Mouse (Mus musculus): ENCODE measurements around the gene Gm30737.
"Not testable (repeated sequence)": the region's sequence is repeated elsewhere in the genome, so short reads cannot be mapped to it uniquely, and the experiment has no call there.

The Gm30737 gene

GRCm38 (mm10) chrY:14400410-14400809, at the start of gene Gm30737:
Gm30737 (plus strand) TSS chrY:14400710.
- not testable (repeated sequence) for DNase-seq

Data from liver (tissue).